Mouse (Mus musculus) kidney, adult 2 months (tissue): ENCODE results near the gene Magi1.

Source experiments
- CTCF ChIP-seq: fragments of 200-500 bp; conservative IDR thresholded peaks from 2 replicates; pipeline ENCODE4 v1.5.1; 2011; ENCODE audit warnings: low read depth, mild to moderate bottlenecking, control low read depth, low read length, moderate library complexity, mixed read lengths; ENCODE audit not compliant: insufficient read depth, insufficient read length
- POLR2A ChIP-seq: fragments of 200-500 bp; IDR thresholded peaks from one replicate; pipeline ENCODE4 v1.6.1; 2011; ENCODE audit warnings: low read depth, low read length, control low read depth

DNA sequence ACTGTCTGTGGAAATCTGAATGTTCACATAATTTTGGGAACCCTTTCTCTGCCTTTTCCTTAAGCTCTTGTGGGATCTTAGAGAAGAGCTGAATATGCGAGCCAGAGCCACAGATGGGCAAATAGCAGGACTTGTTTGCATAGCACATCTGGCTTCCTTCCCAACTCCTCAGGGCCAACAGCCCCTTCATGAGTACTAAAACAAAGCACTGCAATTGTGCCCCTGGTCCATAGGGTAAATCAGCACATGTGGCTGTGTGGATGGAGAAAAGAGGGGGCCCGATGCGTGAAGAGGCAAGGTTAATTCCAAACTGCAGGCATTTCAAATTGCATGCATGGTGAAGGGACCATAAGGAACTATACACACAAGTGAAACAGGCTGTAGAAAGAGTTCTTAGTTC lies 180.1 kb downstream of the Magi1 start:
- no peak for TF ChIP-seq CTCF
- no peak for TF ChIP-seq POLR2A
